Mouse (Mus musculus) testis, postnatal 14 days (tissue): Measurements from ENCODE around the gene Ezr.
A peak's percentile ranks its signal among the peaks of the same experiment; 100 is the strongest.

Experiments
- DNase-seq: peaks from one replicate; pipeline ENCODE4 v3.0.0; 2021; ENCODE audit warnings: low spot score

Ezr gene

GRCm38 (mm10) chr17:6789581-6790118 is 7.1 kb upstream of the Ezr start:
- no peak for DNase-seq

GRCm38 (mm10) chr17:6789103-6789502 is 6.5 kb upstream of the Ezr start:
- DNase-seq, result no peak

GRCm38 (mm10) chr17:6787241-6787640 is 4.7 kb upstream of the Ezr start:
- no peak for DNase-seq

GRCm38 (mm10) chr17:6783756-6784357 is 1.3 kb upstream of the Ezr start:
- DNase-seq, result no peak

- DNase-seq, result peak; percentile 88
Measured at GRCm38 (mm10) chr17:6783006-6783661, 550 bp upstream of the Ezr start.

- DNase-seq, result no peak
Measured at GRCm38 (mm10) chr17:6782033-6782526, 504 bp downstream of the Ezr start.

- no peak for DNase-seq
Measured at GRCm38 (mm10) chr17:6781273-6781672, 1.3 kb downstream of the Ezr start.

- no peak for DNase-seq
Measured at GRCm38 (mm10) chr17:6780521-6781115, 2.0 kb downstream of the Ezr start.

- no peak for DNase-seq
Measured at GRCm38 (mm10) chr17:6779632-6780031, 3.0 kb downstream of the Ezr start.

- DNase-seq, result no peak
Measured at GRCm38 (mm10) chr17:6778771-6779509, 3.6 kb downstream of the Ezr start.

GRCm38 (mm10) chr17:6778332-6778683 is 4.3 kb downstream of the Ezr start:
- peak; percentile 58 for DNase-seq

- DNase-seq, result no peak
Measured at GRCm38 (mm10) chr17:6777629-6778331, 4.8 kb downstream of the Ezr start.

GRCm38 (mm10) chr17:6777061-6777460 is 5.5 kb downstream of the Ezr start:
- DNase-seq, result no peak

- no peak for DNase-seq
Measured at GRCm38 (mm10) chr17:6776576-6776975, 6.0 kb downstream of the Ezr start.

- no peak for DNase-seq
Measured at GRCm38 (mm10) chr17:6776123-6776522, 6.5 kb downstream of the Ezr start.

- DNase-seq, result no peak
Measured at GRCm38 (mm10) chr17:6775671-6776070, 6.9 kb downstream of the Ezr start.

- DNase-seq, result no peak
Measured at GRCm38 (mm10) chr17:6775221-6775620, 7.4 kb downstream of the Ezr start.

- DNase-seq, result no peak
Measured at GRCm38 (mm10) chr17:6773249-6773966, 9.2 kb downstream of the Ezr start.

GRCm38 (mm10) chr17:6772490-6772773 is 10.2 kb downstream of the Ezr start:
- DNase-seq, result no peak

GRCm38 (mm10) chr17:6771661-6772489 is 10.7 kb downstream of the Ezr start:
- no peak for DNase-seq

- no peak for DNase-seq
Measured at GRCm38 (mm10) chr17:6769602-6770001, 13.0 kb downstream of the Ezr start.
